Mouse (Mus musculus) intestine, embryonic 16.5 days (tissue): ENCODE data around the gene Arl6ip4. TPM values are rescaled to one million over a fixed set of nuclear protein-coding genes. Genes with fewer than 3 reads are reported as not detected.

Experiments used
- ATAC-seq: fragments of 200-750 bp; cut with Nextera tagmentation; 2 replicates; pipeline ENCODE4 v1.8.0; 2017; ENCODE audit warnings: moderate TSS enrichment, moderate library complexity
- H3K27ac ChIP-seq: fragments of 300-500 bp; sonication (generic); 2 replicates; pipeline ENCODE4 v1.5.1; 2014; ENCODE audit warnings: mild to moderate bottlenecking, low read length
- H3K27me3 ChIP-seq: fragments of 300-500 bp; sonication (generic); replicated peaks from 2 replicates; pipeline ENCODE4 v1.6.1; 2014; ENCODE audit warnings: low read length, control low read depth, mixed read lengths; ENCODE audit not compliant: control insufficient read depth, insufficient read depth
- H3K36me3 ChIP-seq: fragments of 300-500 bp; sonication (generic); 2 replicates; pipeline ENCODE4 v1.6.1; 2014; ENCODE audit warnings: low read length, control low read depth; ENCODE audit not compliant: control insufficient read depth, insufficient read depth
- H3K4me1 ChIP-seq: fragments of 300-500 bp; sonication (generic); 2 replicates; pipeline ENCODE4 v1.6.1; 2014; ENCODE audit warnings: low read length, control low read depth, mixed read lengths; ENCODE audit not compliant: control insufficient read depth, insufficient read depth
- H3K4me2 ChIP-seq: fragments of 300-500 bp; sonication (generic); 2 replicates; pipeline ENCODE4 v1.6.1; 2014; ENCODE audit warnings: low read depth, low read length, control low read depth
- H3K4me3 ChIP-seq: fragments of 300-500 bp; sonication (generic); 2 replicates; pipeline ENCODE4 v1.5.1; 2014; ENCODE audit warnings: mild to moderate bottlenecking, low read length
- H3K9ac ChIP-seq: fragments of 300-500 bp; sonication (generic); 2 replicates; pipeline ENCODE4 v1.6.1; 2014; ENCODE audit warnings: low read depth, low read length
- H3K9me3 ChIP-seq: fragments of 300-500 bp; sonication (generic); 2 replicates; pipeline ENCODE4 v1.6.1; 2016; ENCODE audit warnings: low read length, control low read depth; ENCODE audit not compliant: control insufficient read depth
- WGBS: fragments of 180-500 bp; shearing (Covaris S2); extraction: QIAGEN DNeasy Blood & Tissue Kit; methylation state at CpG from one replicate; pipeline ENCODE4 v1.1.7; 2014; 5-methylcytosine and 5-hydroxymethylcytosine counted together
- polyA plus RNA-seq: library from polyadenylated mRNA; unstranded; fragments of >200 nt; fragmentation: Nextera tagmentation; extraction: Ambion mirVana; gene quantifications from 2 replicates; pipeline ENCODE4 v1.2.1, GENCODE M21; 2015

Gene Arl6ip4
- polyA plus RNA-seq, 1 experiment from 2014 or later: 84.8 TPM

GRCm38 (mm10) chr5:124162577-124162976 lies 46.7 kb downstream of the Arl6ip4 start:
- Histone ChIP-seq H3K27me3 (no peaks in the 10 kb centered on the region), H3K4me2 (no peak overlapping the region), H3K36me3 (no peaks in the 10 kb centered on the region), H3K9ac (no peak overlapping the region), H3K9me3 (no peaks in the 10 kb centered on the region), H3K27ac (no peak overlapping the region), H3K4me1 (peaks cover 35% of the 10 kb centered on the region), H3K4me3 (no peak overlapping the region)
- WGBS: 64% methylated on average over 5 of the region's 5 CpGs
- peak; percentile 27; the same call in 1 of the 2 replicates for ATAC-seq

- H3K27ac ChIP-seq: no peak overlapping the region
- H3K4me1 ChIP-seq: peaks cover 38% of the 10 kb centered on the region
- H3K9ac ChIP-seq: no peak overlapping the region
- no peaks in the 10 kb centered on the region for H3K27me3 ChIP-seq
- H3K36me3 ChIP-seq: no peaks in the 10 kb centered on the region
- H3K4me2 ChIP-seq: no peak overlapping the region
- no peaks in the 10 kb centered on the region for H3K9me3 ChIP-seq
- H3K4me3 ChIP-seq: no peak overlapping the region
- 71% methylated on average over 11 of the region's 11 CpGs for whole genome bisulfite sequencing
- no peak for ATAC-seq
Observed at GRCm38 (mm10) chr5:124163445-124163844, 47.6 kb downstream of the Arl6ip4 start.

DNA sequence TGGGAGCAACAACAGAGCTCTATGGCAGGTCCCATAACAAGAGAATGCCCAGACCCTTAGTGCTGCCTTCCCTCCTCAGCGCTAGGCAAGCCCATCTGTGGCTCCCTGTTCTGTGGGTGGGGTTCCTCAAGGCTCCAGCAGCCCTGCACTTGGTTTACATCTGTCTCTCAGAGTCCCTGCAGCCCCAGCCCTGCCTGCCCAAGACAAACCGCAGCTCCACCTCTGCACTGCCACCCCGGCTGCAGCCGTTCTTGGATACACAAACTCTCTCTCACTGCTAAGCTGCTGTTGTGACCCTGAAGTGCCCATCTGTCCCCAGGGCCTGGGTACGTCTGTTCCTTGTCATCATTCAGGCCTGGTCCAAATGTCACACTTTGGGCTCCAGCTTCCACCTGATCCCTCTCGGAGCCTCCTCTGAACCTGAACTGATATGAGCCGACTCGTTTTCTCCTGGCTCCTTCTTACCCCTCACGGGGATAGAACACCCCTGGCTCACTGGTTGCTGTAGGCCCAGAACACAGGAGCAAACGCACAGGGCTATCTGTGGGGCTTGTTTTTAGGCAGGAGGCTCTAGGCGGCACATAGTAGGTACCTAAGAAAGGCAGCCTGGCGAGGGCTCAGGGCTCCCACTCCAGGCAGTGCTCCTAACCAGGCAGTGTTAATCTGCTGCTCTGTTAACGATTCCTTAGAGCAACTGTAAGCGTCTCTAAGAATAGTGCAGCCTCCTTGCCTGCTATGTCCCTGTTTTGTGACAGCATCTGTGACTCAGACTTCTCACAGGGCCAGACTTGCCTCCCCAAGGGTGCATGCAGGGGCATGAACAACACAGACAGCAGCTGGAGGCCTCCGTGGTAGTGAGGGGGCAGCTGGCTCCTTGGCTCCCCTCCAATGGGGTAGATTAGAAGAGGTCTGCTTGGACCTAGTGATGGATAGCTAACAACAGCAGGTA lies 50.0 kb downstream of the Arl6ip4 start:
- peak overlapping the region; percentile 68 for H3K27ac ChIP-seq
- ATAC-seq: peak; percentile 33; the same call in 1 of the 2 replicates
- 40% methylated on average over 15 of the region's 15 CpGs for WGBS
- H3K4me2 ChIP-seq: no peak overlapping the region
- H3K9me3 ChIP-seq: no peaks in the 10 kb centered on the region
- no peak overlapping the region for H3K4me3 ChIP-seq
- no peaks in the 10 kb centered on the region for H3K27me3 ChIP-seq
- H3K36me3 ChIP-seq: no peaks in the 10 kb centered on the region
- peaks cover 30% of the 10 kb centered on the region for H3K4me1 ChIP-seq
- H3K9ac ChIP-seq: 0 out of 2 replicates have a peak overlapping the region, but pooled peaks have one; percentile 25

- no peak for ATAC-seq
- Histone ChIP-seq H3K9me3 (no peaks in the 10 kb centered on the region), H3K27me3 (no peaks in the 10 kb centered on the region), H3K4me1 (peaks cover 30% of the 10 kb centered on the region), H3K9ac (no peak overlapping the region), H3K27ac (no peak overlapping the region), H3K4me2 (no peak overlapping the region), H3K36me3 (no peaks in the 10 kb centered on the region), H3K4me3 (no peak overlapping the region)
Observed at GRCm38 (mm10) chr5:124166741-124167140, 50.9 kb downstream of the Arl6ip4 start.

GRCm38 (mm10) chr5:124167621-124168020 lies 51.7 kb downstream of the Arl6ip4 start:
- no peak for ATAC-seq
- WGBS: 60% methylated on average over 10 of the region's 10 CpGs
- no peak overlapping the region for H3K4me3 ChIP-seq

More at GRCm38 (mm10) chr5:124167621-124168020, 51.7 kb downstream of the Arl6ip4 start:
- Histone ChIP-seq H3K9me3 (no peaks in the 10 kb centered on the region), H3K27me3 (no peaks in the 10 kb centered on the region), H3K4me2 (no peak overlapping the region), H3K4me1 (peaks cover 31% of the 10 kb centered on the region), H3K27ac (no peak overlapping the region), H3K36me3 (no peaks in the 10 kb centered on the region), H3K9ac (no peak overlapping the region)

Other genes with a start within 250 kb of the Arl6ip4 start
- gene Hcar1, start 236.1 kb upstream of the Arl6ip4 start, polyA plus RNA-seq: 3.2 and 3.4 TPM in 2 replicates
- gene Denr, start 208.9 kb upstream of the Arl6ip4 start, polyA plus RNA-seq: 96.2 and 115 TPM in 2 replicates
- 1.2 and 2.8 TPM in 2 replicates for gene Gm43518, start 188.7 kb upstream of the Arl6ip4 start, polyA plus RNA-seq
- gene Ccdc62, start 185.4 kb upstream of the Arl6ip4 start, polyA plus RNA-seq: 5.1 and 5.2 TPM in 2 replicates
- gene Hip1r, start 142.5 kb upstream of the Arl6ip4 start, polyA plus RNA-seq: 33.8 and 34.8 TPM in 2 replicates
- gene Vps37b, start 83.8 kb upstream of the Arl6ip4 start, polyA plus RNA-seq: 25.7 and 27.1 TPM in 2 replicates
- 2.5 and 3.2 TPM in 2 replicates for gene Abcb9, start 20.3 kb upstream of the Arl6ip4 start, polyA plus RNA-seq
- 30.5 and 33.6 TPM in 2 replicates for gene Ogfod2, start 3.8 kb upstream of the Arl6ip4 start, polyA plus RNA-seq
- 1.8 and 2.4 TPM in 2 replicates for gene Pitpnm2, start 133.7 kb downstream of the Arl6ip4 start, polyA plus RNA-seq
- gene Mphosph9, start 211.9 kb downstream of the Arl6ip4 start, polyA plus RNA-seq: 5.6 and 6.6 TPM in 2 replicates
- 13.6 and 14.9 TPM in 2 replicates for gene 2810006K23Rik, start 212.0 kb downstream of the Arl6ip4 start, polyA plus RNA-seq
- gene Cdk2ap1, start 247.0 kb downstream of the Arl6ip4 start, polyA plus RNA-seq: 17.8 and 21.1 TPM in 2 replicates